In the genomic region with DNA sequence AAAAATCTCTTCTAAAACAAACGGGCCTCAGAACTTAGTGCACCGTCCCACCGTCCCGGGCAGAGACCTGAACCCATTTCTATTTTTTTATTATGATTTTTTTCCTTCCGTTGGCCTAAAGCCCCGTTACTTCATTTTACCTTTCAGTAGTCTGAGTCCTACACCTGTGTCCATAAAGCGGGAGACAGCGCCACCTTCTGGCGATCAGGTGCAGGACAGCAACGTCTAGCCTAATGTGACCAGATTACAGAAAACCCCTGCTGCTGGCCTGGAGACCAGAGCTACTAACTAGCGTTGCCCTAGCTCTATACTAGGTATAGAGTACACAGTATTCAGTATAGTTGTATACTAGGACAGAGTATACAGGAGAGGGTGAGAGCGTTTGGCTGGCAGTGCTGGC, we compare ENCODE assay signal across 9 mouse cellular contexts. TPM values are rescaled to one million over a fixed set of nuclear protein-coding genes. Genes with fewer than 3 reads are reported as not detected.
DNase-seq lines count a peak whose midpoint lies in the region; ATAC-seq and TF ChIP-seq lines count a peak whose summit lies in the region.
"Had no signal": no experiment of that assay in that cellular context is flagged by ENCODE, and none has a peak within 500 bp of the region (broad histone marks: within the 10 kb centered on the region; RNA-seq: fewer than 3 reads in every experiment).

No protein-coding gene starts in this region.

- H3K36me3 ChIP-seq in ES-Bruce4 (ENCODE audit: control insufficient read depth, insufficient read depth, low read length, poor library complexity, severe bottlenecking) = no peaks in the 10 kb centered on the region
- no peaks in the 10 kb centered on the region for H3K36me3 ChIP-seq in forebrain, embryonic 12.5 days (replicated peaks)
- no peaks in the 10 kb centered on the region for H3K36me3 ChIP-seq in heart, postnatal 0 days (replicated peaks; ENCODE audit: control insufficient read depth, insufficient read depth, low read length)
- no peaks in the 10 kb centered on the region for H3K36me3 ChIP-seq in liver, postnatal 0 days (replicated peaks; ENCODE audit: insufficient read depth, low read length)
- H3K36me3 ChIP-seq in neural tube, embryonic 15.5 days = no peaks in the 10 kb centered on the region
- H3K36me3 ChIP-seq in testis, adult 2 months (ENCODE audit: control insufficient read depth, insufficient read depth, low read length) = no peaks in the 10 kb centered on the region

- WGBS in forebrain, embryonic 12.5 days = 11% methylated on average over 12 of the region's 12 CpGs
- 4% methylated on average over 12 of the region's 12 CpGs for WGBS in heart, postnatal 0 days
- 7% methylated on average over 12 of the region's 12 CpGs for WGBS in liver, postnatal 0 days (ENCODE audit: insufficient replicate concordance)
- 7% methylated on average over 12 of the region's 12 CpGs for WGBS in neural tube, embryonic 15.5 days

- H3K4me1 ChIP-seq in ES-Bruce4 (ENCODE audit: control insufficient read depth, insufficient read depth, low read length) = no peaks in the 10 kb centered on the region
- H3K4me1 ChIP-seq in forebrain, embryonic 12.5 days = peaks cover 7% of the 10 kb centered on the region; the same call in 1 of the 2 replicates
- no peaks in the 10 kb centered on the region for H3K4me1 ChIP-seq in heart, postnatal 0 days (ENCODE audit: control insufficient read depth, insufficient read depth)
- no peaks in the 10 kb centered on the region for H3K4me1 ChIP-seq in liver, postnatal 0 days (ENCODE audit: insufficient read depth)
- no peaks in the 10 kb centered on the region for H3K4me1 ChIP-seq in neural tube, embryonic 15.5 days
- H3K4me1 ChIP-seq in testis, adult 2 months (ENCODE audit: control insufficient read depth, insufficient read depth, low read length) = no peaks in the 10 kb centered on the region; the same call in 1 of the 2 replicates

- H3K9ac ChIP-seq in ES-Bruce4 (ENCODE audit: low read depth, poor library complexity, severe bottlenecking) = no peak overlapping the region
- H3K9ac ChIP-seq in forebrain, embryonic 12.5 days = no peak overlapping the region
- H3K9ac ChIP-seq in heart, postnatal 0 days (replicated peaks; ENCODE audit: low read depth, low read length) = no peak overlapping the region
- H3K9ac ChIP-seq in liver, postnatal 0 days (replicated peaks) = no peak overlapping the region
- no peak overlapping the region for H3K9ac ChIP-seq in neural tube, embryonic 15.5 days (replicated peaks)

- no peak overlapping the region for H3K4me2 ChIP-seq in forebrain, embryonic 12.5 days
- H3K4me2 ChIP-seq in heart, postnatal 0 days (ENCODE audit: low read depth, low read length) = no peak overlapping the region
- H3K4me2 ChIP-seq in liver, postnatal 0 days (ENCODE audit: low read depth, low read length) = no peak overlapping the region
- no peak overlapping the region for H3K4me2 ChIP-seq in neural tube, embryonic 15.5 days

- peak; percentile 99 for TF ChIP-seq CTCF in ES-Bruce4 (IDR thresholded peaks at IDR 0.05; ENCODE audit: low read depth, low read length)
- peak; percentile 98 for TF ChIP-seq CTCF in heart, postnatal 0 days (IDR thresholded peaks at IDR 0.05; ENCODE audit: low read depth)
- TF ChIP-seq CTCF in liver, postnatal 0 days (IDR thresholded peaks at IDR 0.05; ENCODE audit: low read depth) = peak; percentile 91
- peak; percentile 97 for TF ChIP-seq CTCF in testis, adult 2 months (IDR thresholded peaks at IDR 0.05; ENCODE audit: control insufficient read depth, insufficient read depth, insufficient replicate concordance, low read depth, low read length)

- H3K27me3 ChIP-seq in ES-Bruce4 (ENCODE audit: control insufficient read depth, insufficient read depth, low read length, poor library complexity, severe bottlenecking) = no peaks in the 10 kb centered on the region
- peaks cover 44% of the 10 kb centered on the region for H3K27me3 ChIP-seq in forebrain, embryonic 12.5 days
- peaks cover 25% of the 10 kb centered on the region for H3K27me3 ChIP-seq in heart, postnatal 0 days (ENCODE audit: control insufficient read depth, insufficient read depth, low read length)
- H3K27me3 ChIP-seq in liver, postnatal 0 days (ENCODE audit: insufficient read depth, low read length) = peaks cover 13% of the 10 kb centered on the region; the same call in 1 of the 2 replicates
- H3K27me3 ChIP-seq in neural tube, embryonic 15.5 days (replicated peaks) = peaks cover 38% of the 10 kb centered on the region
- no peaks in the 10 kb centered on the region for H3K27me3 ChIP-seq in testis, adult 2 months (ENCODE audit: control insufficient read depth, insufficient read depth, low read length)

- TF ChIP-seq POLR2A in ES-Bruce4 (IDR thresholded peaks at IDR 0.05; ENCODE audit: insufficient read depth, low read length) = no peak
- no peak for TF ChIP-seq POLR2A in testis, adult 2 months (IDR thresholded peaks at IDR 0.05; ENCODE audit: control insufficient read depth, low read depth, low read length)

- 0 out of 2 replicates have a peak, but pooled peaks have one; percentile 51 for ATAC-seq in forebrain, embryonic 12.5 days (ENCODE audit: low FRiP score)
- ATAC-seq in heart, postnatal 0 days (ENCODE audit: insufficient read depth, low read depth) = peak; percentile 78
- ATAC-seq in liver, postnatal 0 days = peak; percentile 60
- peak; percentile 70 for ATAC-seq in neural tube, embryonic 15.5 days (ENCODE audit: low FRiP score)

- peak; percentile 47 for DNase-seq in c-Kit-positive CD71-positive TER-119-negative erythroid progenitor cells, embryonic 14.5 days (ENCODE audit: low read depth)
- peak; percentile 54 for DNase-seq in heart, postnatal 0 days (ENCODE audit: low spot score)
- peak; percentile 85 for DNase-seq in kidney, postnatal 14 days
- peak; percentile 84 for DNase-seq in liver, postnatal 0 days

- no peaks in the 10 kb centered on the region for H3K9me3 ChIP-seq in ES-Bruce4 (replicated peaks; ENCODE audit: control insufficient read depth, insufficient read depth, low read length, poor library complexity, severe bottlenecking)
- H3K9me3 ChIP-seq in forebrain, embryonic 12.5 days = no peaks in the 10 kb centered on the region
- H3K9me3 ChIP-seq in heart, postnatal 0 days (replicated peaks; ENCODE audit: control insufficient read depth, low read length) = no peaks in the 10 kb centered on the region
- no peaks in the 10 kb centered on the region for H3K9me3 ChIP-seq in liver, postnatal 0 days (ENCODE audit: low read length)
- no peaks in the 10 kb centered on the region for H3K9me3 ChIP-seq in neural tube, embryonic 15.5 days (replicated peaks)

- no peak for TF ChIP-seq EP300 in ES-Bruce4 (IDR thresholded peaks at IDR 0.05; ENCODE audit: insufficient read depth, low read depth, low read length)
- TF ChIP-seq EP300 in heart, postnatal 0 days (IDR thresholded peaks at IDR 0.05; ENCODE audit: low read depth) = no peak
- TF ChIP-seq EP300 in liver, postnatal 0 days (IDR thresholded peaks at IDR 0.05; ENCODE audit: low read depth) = no peak

- no peak overlapping the region for H3K4me3 ChIP-seq in ES-Bruce4 (ENCODE audit: low read depth, low read length)
- H3K4me3 ChIP-seq in forebrain, embryonic 12.5 days (replicated peaks) = no peak overlapping the region
- no peak overlapping the region for H3K4me3 ChIP-seq in heart, postnatal 0 days (ENCODE audit: low read depth, low read length)
- no peak overlapping the region for H3K4me3 ChIP-seq in liver, postnatal 0 days (ENCODE audit: low read depth, low read length)
- H3K4me3 ChIP-seq in neural tube, embryonic 15.5 days (replicated peaks) = no peak overlapping the region
- no peak overlapping the region for H3K4me3 ChIP-seq in testis, adult 2 months (ENCODE audit: control insufficient read depth, low read depth, low read length)

- no peak overlapping the region for H3K27ac ChIP-seq in ES-Bruce4 (ENCODE audit: insufficient read depth, low read length)
- H3K27ac ChIP-seq in forebrain, embryonic 12.5 days = no peak overlapping the region
- no peak overlapping the region for H3K27ac ChIP-seq in heart, postnatal 0 days (ENCODE audit: low read depth)
- no peak overlapping the region for H3K27ac ChIP-seq in liver, postnatal 0 days (ENCODE audit: low read depth)
- no peak overlapping the region for H3K27ac ChIP-seq in neural tube, embryonic 15.5 days (replicated peaks)
- H3K27ac ChIP-seq in testis, adult 2 months (ENCODE audit: control insufficient read depth, insufficient read depth, low read depth, low read length) = no peak overlapping the region

RNA-seq across cellular contexts. Expression of gene 1700018B08Rik, which starts 30.7 kb away (rescaled TPM):
- not detected in 2 replicates for polyA plus RNA-seq in ES-Bruce4 (2011; ENCODE audit: insufficient read depth, insufficient read length, low read depth, missing spikeins)
- polyA plus RNA-seq in forebrain, embryonic 12.5 days (2016; fragmentation: Nextera tagmentation; extraction: Ambion mirVana) = not detected in 2 replicates
- total RNA-seq in heart, postnatal 0 days (2014; rRNA removed; ENCODE audit: low replicate concordance) = not detected in 2 replicates
- polyA plus RNA-seq in heart, postnatal 0 days (2015; fragmentation: Nextera tagmentation; extraction: Ambion mirVana) = not detected in 2 replicates
- not detected in 2 replicates for polyA plus RNA-seq in liver, postnatal 0 days (2015; fragmentation: Nextera tagmentation; extraction: Ambion mirVana)
- polyA plus RNA-seq in neural tube, embryonic 15.5 days (2015; fragmentation: Nextera tagmentation; extraction: Ambion mirVana) = not detected in 2 replicates
- 438 and 472 TPM in 2 replicates for polyA plus RNA-seq in testis, adult 2 months (2012; rRNA removed)
- polyA plus RNA-seq: heart, embryonic 16.5 days had no signal

Comparison
In these comparisons a context has a peak if more than half of its experiments do, and no peak if none do; other contexts are left out.
1. RNA of gene 1700018B08Rik, which starts 30.7 kb away (polyA plus RNA-seq): 438 to 472 TPM in testis, adult 2 months; not detected in ES-Bruce4, not detected in forebrain, embryonic 12.5 days, not detected in heart, postnatal 0 days, not detected in liver, postnatal 0 days and not detected in neural tube, embryonic 15.5 days; every median in the first group is over 100 times any median in the second.
2. Peak in every context shown above with its lines, with median percentiles within 50 percentile points of each other: CTCF ChIP-seq, DNase-seq and ATAC-seq.